Mouse (Mus musculus) heart, embryonic 16.5 days (tissue): ENCODE results near the gene L1cam. TPM values are rescaled to one million over a fixed set of nuclear protein-coding genes. Genes with fewer than 3 reads are reported as not detected.

Experiments
- ATAC-seq: fragments of 200-750 bp; cut with Nextera tagmentation; replicated peaks from 2 replicates; pipeline ENCODE4 v1.8.0; 2017; ENCODE audit warnings: moderate number of reproducible peaks; ENCODE audit not compliant: insufficient read depth, low FRiP score; ENCODE audit errors: extremely low read depth
- H3K27ac ChIP-seq: fragments of 300-500 bp; sonication (generic); 2 replicates; pipeline ENCODE4 v1.5.1; 2014; ENCODE audit warnings: mild to moderate bottlenecking, low read length, control low read depth, moderate library complexity
- H3K27me3 ChIP-seq: fragments of 300-500 bp; sonication (generic); 2 replicates; pipeline ENCODE4 v1.6.1; 2014; ENCODE audit warnings: low read length, mixed read lengths; ENCODE audit not compliant: control insufficient read depth, insufficient read depth
- H3K36me3 ChIP-seq: fragments of 300-500 bp; sonication (generic); 2 replicates; pipeline ENCODE4 v1.6.1; 2014; ENCODE audit not compliant: control insufficient read depth, insufficient read depth
- H3K4me1 ChIP-seq: fragments of 300-500 bp; sonication (generic); 2 replicates; pipeline ENCODE4 v1.6.1; 2014; ENCODE audit warnings: low read length, mixed read lengths; ENCODE audit not compliant: control insufficient read depth, insufficient read depth
- H3K4me2 ChIP-seq: fragments of 300-500 bp; sonication (generic); 2 replicates; pipeline ENCODE4 v1.6.1; 2014; ENCODE audit warnings: low read depth, mild to moderate bottlenecking, control low read depth, low read length
- H3K4me3 ChIP-seq: fragments of 300-500 bp; sonication (generic); 2 replicates; pipeline ENCODE4 v1.5.1; 2014; ENCODE audit warnings: mild to moderate bottlenecking, control low read depth, low read length
- H3K9ac ChIP-seq: fragments of 300-500 bp; sonication (generic); 2 replicates; pipeline ENCODE4 v1.6.1; 2014; ENCODE audit warnings: low read length, control low read depth
- H3K9me3 ChIP-seq: fragments of 300-500 bp; sonication (generic); replicated peaks from 2 replicates; pipeline ENCODE4 v1.6.1; 2016; ENCODE audit warnings: low read length; ENCODE audit not compliant: control insufficient read depth
- WGBS: fragments of 180-500 bp; shearing (Covaris S2); extraction: QIAGEN DNeasy Blood & Tissue Kit; methylation state at CpG from one replicate; pipeline ENCODE4 v1.1.7; 2014; 5-methylcytosine and 5-hydroxymethylcytosine counted together
- polyA plus RNA-seq: library from polyadenylated mRNA; unstranded; fragments of >200 nt; fragmentation: Nextera tagmentation; extraction: Ambion mirVana; gene quantifications from 2 replicates; pipeline ENCODE4 v1.2.1, GENCODE M21; 2015

Gene L1cam
- polyA plus RNA-seq, 1 experiment from 2014 or later: 0.60 TPM

DNA sequence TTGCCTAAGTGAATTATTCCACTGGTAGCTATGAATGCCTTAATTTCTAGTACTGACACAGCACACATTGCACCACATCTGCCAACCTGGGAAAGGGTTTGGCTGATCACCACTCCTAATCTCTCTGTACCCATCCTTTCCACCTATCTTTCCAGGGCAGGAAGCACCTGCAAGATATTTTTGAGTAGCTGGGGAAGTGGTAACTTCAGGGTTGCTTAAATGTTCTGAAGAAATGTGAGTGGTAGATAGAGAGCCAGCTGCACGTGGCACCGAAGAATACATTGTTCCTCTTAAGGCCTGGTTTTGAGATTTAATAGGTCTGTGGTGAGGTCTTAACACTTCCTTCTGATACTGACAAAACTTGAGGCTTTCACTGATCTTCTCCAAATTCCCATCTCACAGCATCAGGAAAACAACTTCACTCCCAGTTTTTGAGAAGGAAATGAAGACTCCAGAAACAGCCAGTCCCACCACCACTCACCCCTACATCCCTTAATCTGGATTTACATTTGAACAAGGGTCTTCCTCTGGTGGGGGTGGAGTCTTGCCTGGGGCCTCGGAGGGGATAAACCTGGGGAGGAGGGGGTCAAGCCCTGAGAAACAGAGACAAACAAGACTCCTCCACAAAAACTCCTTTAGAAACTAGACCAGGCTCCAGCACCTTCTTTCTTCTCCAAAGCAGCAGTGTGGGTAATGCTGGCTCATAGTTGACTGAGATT lies 79.2 kb downstream of the L1cam start:
- ATAC-seq: no peak; the same call in 1 of the 2 replicates
- Histone ChIP-seq H3K9ac (no peak overlapping the region), H3K9me3 (no peaks in the 10 kb centered on the region), H3K4me1 (0 out of 2 replicates have a peak, but pooled peaks cover 2% of the 10 kb centered on the region), H3K4me3 (no peak overlapping the region), H3K4me2 (no peak overlapping the region), H3K27me3 (no peaks in the 10 kb centered on the region; the same call in 1 of the 2 replicates), H3K36me3 (no peaks in the 10 kb centered on the region), H3K27ac (no peak overlapping the region)
- 48% methylated on average over 3 of the region's 3 CpGs for WGBS

DNA sequence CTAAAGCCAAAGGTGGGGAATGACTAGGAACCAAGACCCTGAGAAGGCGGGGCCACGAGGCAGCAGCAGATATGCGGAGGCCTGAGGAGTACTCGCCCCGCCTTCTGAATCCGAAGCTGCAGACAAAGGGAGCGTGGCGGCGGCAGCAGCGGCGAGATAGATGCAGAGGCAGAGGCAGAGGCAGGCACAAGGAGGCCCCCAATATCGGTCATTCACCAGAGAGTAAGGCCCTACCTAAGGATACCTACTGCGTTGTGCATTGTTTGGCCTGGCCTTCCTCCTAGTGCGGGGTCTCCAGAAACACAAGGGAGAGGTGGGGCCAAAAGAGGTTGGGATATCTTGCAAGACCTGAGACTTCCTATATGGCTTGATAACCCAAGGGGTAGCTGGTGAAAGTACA lies 80.8 kb downstream of the L1cam start:
- H3K9me3 ChIP-seq: no peaks in the 10 kb centered on the region
- H3K27ac ChIP-seq: no peak overlapping the region
- H3K27me3 ChIP-seq: no peaks in the 10 kb centered on the region; the same call in 1 of the 2 replicates
- peak overlapping the region; percentile 56 for H3K4me2 ChIP-seq
- H3K36me3 ChIP-seq: no peaks in the 10 kb centered on the region
- no peak overlapping the region; the same call in 1 of the 2 replicates for H3K9ac ChIP-seq
- no peak for ATAC-seq
- H3K4me1 ChIP-seq: 0 out of 2 replicates have a peak, but pooled peaks cover 2% of the 10 kb centered on the region
- H3K4me3 ChIP-seq: peak overlapping the region; percentile 27
- WGBS: 7% methylated on average over 14 of the region's 14 CpGs

DNA sequence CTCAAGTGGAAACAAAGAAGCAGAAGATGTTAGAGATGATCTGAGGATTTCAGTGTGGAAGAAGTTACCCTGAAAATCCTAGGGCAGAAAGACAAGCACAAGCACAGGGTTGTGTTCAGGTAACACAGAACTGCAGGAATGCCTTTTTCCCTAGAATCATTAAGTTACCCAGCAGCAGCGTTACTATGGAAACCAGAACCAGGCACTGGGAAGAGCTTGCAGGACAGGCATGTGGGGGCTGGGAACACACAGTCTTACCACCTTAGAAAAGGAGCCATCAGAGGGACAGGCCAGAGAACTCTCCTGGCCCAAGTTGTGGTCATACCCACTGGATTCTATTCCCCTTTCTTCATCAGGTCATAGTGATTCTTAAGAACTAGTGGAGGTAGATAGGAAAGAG lies 90.1 kb downstream of the L1cam start:
- Histone ChIP-seq H3K4me2 (no peak overlapping the region), H3K9ac (no peak overlapping the region), H3K4me3 (no peak overlapping the region), H3K4me1 (no peaks in the 10 kb centered on the region), H3K27ac (no peak overlapping the region), H3K36me3 (no peaks in the 10 kb centered on the region), H3K9me3 (no peaks in the 10 kb centered on the region), H3K27me3 (no peaks in the 10 kb centered on the region)
- WGBS: 65% methylated on average over 1 of the region's 1 CpGs
- no peak for ATAC-seq

Other genes starting within 250 kb of the L1cam start
- 9.1 and 11.1 TPM in 2 replicates for gene Pnck, start 236.0 kb downstream of the L1cam start, polyA plus RNA-seq
- gene Slc6a8, start 223.0 kb downstream of the L1cam start, polyA plus RNA-seq: 9.2 and 9.9 TPM in 2 replicates
- gene Bcap31, start 179.9 kb downstream of the L1cam start, polyA plus RNA-seq: 187 and 188 TPM in 2 replicates
- 18.0 and 19.4 TPM in 2 replicates for gene Abcd1, start 179.5 kb downstream of the L1cam start, polyA plus RNA-seq
- 0.54 and 0.71 TPM in 2 replicates for gene Plxnb3, start 139.0 kb downstream of the L1cam start, polyA plus RNA-seq
- 94.7 and 97.5 TPM in 2 replicates for gene Srpk3, start 121.7 kb downstream of the L1cam start, polyA plus RNA-seq
- gene Idh3g, start 109.2 kb downstream of the L1cam start, polyA plus RNA-seq: 523 and 569 TPM in 2 replicates
- gene Ssr4, start 109.1 kb downstream of the L1cam start, polyA plus RNA-seq: 155 TPM in 2 replicates
- 0.32 and 0.45 TPM in 2 replicates for gene Pdzd4, start 71.1 kb downstream of the L1cam start, polyA plus RNA-seq
- gene Avpr2, start 4.0 kb downstream of the L1cam start, polyA plus RNA-seq: 0.06 and 0.09 TPM in 2 replicates
- gene Arhgap4, start 25.8 kb upstream of the L1cam start, polyA plus RNA-seq: 3.7 and 4.7 TPM in 2 replicates
- 89.8 and 97.1 TPM in 2 replicates for gene Naa10, start 25.8 kb upstream of the L1cam start, polyA plus RNA-seq
- 60.0 and 61.1 TPM in 2 replicates for gene Renbp, start 34.7 kb upstream of the L1cam start, polyA plus RNA-seq
- gene Hcfc1, start 70.3 kb upstream of the L1cam start, polyA plus RNA-seq: 27.8 and 28.1 TPM in 2 replicates
- 53.0 and 55.9 TPM in 2 replicates for gene Irak1, start 127.8 kb upstream of the L1cam start, polyA plus RNA-seq
- not detected in 2 replicates for gene Opn1mw, start 231.4 kb upstream of the L1cam start, polyA plus RNA-seq
- gene Mecp2, start 239.3 kb upstream of the L1cam start, polyA plus RNA-seq: 11.3 and 11.5 TPM in 2 replicates